Mouse (Mus musculus) spleen, postnatal 4 days (tissue): ENCODE measurements around the gene Gm49395.

Source experiments
- DNase-seq, 2 experiments: peaks; one replicate each; pipeline ENCODE4 v3.0.0; 2022; ENCODE audit warnings: low spot score in 2 of 2

Gene Gm49395

DNA sequence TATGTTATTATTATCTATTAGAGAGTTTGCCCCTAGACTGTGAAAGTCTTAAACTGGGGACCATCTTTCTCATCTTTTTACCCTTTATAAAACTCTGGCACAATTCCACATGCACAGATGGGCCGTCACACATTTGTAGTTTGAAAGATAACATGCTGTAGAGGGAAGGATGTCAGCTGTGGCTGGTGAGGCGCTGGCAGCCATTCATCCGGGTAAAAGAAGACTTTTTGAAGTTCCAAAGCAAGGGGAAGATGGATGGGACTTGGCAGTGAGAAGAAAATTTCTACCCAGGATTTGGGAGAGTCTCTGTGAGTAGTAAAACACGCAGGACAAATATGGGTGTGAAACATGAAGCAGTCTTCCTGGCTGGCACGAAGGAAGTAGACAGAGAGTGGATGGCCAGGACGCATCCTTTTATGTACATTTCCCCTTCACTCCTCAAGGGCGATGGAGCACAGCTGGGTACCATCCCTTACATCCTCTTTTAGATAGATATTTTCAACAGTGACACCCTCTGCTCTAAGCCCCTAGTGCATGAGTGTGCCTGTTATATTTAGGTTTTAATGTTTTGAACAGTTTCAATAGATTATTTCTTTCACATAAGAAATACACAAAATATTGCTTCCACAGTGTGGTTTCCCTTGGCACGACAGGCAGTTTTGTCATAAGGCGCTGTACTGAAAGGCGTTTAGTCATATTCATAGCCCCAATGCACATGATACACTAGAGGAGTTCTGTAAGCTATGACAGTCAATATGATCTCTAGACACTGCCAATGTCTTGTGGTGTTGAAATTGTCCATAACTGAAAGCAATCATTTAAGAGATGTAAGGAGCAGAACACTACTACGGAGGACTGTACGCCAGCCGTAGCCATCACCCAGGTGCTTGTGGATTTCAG, 50.8 kb downstream of the Gm49395 start:
- no peak for DNase-seq

DNA sequence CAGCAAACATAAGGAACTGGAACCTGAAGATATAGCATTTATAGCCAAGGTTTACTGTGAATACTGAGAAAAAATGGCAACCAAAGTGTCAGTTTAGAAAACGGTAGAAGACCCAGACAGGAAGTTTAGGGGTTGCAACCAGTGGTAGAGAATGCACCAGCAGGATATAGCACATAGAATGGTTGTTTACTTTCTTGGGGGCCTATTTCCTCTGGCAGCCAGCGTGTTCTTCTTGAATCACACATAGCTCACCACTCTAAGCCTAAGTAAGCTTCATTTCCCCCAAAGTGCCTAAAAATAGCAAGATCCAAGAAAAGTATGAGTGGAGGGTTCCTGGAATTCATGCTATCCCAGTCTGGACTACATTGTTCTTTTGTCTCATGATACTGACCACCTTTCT, 59.1 kb downstream of the Gm49395 start:
- DNase-seq, result no peak

DNA sequence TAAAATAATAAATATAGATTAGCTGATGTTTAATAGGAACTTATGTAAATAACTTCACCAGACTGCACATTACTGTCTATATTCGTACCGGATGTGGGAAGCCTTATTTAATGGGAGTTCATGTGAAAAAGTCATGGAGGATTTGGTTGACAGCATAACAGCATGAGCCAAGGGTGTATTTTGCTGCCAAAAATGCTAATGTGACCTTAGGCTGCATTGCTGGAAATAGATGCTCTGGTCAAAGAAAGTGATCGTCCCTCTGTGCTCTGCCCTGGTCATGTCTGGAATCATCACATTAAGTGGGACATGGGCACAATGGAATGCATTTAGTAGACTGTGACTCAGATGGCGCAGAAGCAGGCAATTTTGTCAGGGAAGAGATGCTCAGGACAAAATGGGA, 64.4 kb downstream of the Gm49395 start:
- DNase-seq, result no peak

DNA sequence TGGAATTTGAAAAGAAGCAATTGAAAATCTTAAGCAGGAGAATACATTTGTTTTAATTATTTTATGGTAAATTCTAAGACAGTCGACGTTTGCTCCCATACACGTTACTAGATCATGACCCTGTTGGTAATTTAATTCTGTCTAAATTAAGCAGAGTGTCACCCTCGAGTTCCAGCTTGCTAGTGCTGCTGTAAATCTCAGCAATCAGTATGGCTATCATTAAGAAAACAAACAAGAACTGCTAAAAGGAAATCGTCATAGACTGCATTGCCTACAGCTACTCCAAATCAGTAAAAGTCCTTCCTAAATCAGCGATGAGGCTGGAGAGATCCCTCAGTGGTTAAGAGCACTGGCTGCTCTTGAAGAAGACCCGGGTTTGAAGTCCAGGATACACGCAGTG, 66.3 kb downstream of the Gm49395 start:
- no peak for DNase-seq

DNA sequence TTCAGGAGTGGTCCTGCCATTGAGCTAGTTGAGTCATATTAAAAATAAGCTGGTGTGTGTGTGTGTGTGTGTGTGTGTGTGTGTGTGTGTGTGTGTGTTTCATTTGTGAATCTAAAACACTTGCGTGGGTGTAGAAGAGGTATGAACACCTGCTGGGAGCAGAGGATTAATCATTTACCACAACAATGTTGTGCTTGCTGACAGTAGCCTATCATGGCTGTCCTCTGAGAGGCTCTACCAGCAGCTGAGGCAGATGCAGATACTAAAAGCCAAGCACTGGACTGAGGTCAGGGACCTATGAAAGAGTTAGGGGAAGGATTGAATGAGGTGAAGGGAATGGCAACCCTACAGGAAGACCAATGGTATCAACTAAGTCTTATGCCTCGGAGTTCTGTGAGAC, 68.6 kb downstream of the Gm49395 start:
- DNase-seq, result no peak

DNA sequence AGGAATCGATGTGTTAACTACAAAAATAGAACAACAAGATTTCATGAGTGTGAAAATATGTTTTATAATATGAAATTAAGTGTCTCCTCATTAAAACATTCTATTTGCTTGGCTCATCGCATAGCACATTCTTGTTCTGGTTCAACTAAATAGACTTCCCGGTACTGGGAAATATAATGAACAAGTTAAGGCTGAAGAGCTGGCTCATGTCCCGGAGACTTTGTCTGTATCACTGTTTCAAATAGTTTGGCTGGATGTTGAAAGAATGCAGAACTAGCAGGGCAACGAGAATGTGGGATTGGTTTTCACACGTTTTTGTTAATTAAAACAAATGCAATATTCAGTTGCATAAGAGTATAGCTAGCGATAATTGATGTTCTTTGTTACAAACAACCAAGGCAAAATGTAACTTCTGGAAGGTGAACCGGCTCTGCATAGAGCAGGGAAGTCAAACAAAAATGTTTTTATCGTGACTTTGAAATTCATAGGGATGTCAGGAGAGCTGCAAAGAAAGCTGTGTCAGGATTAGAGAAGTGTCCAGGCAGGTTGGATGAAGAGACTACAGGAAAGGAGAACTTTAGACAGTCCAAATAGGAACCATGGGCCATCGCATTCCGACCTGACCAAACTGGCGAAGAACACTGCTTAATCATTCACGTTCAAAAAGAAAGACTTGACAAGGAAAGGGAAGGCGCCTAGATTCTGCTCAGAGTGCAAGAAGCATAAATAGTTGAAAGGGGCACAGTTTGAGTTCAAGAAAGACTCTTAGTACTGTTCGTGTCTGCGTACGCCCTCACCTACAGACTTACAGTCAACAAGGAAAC, 70.3 kb downstream of the Gm49395 start:
- no peak for DNase-seq

DNA sequence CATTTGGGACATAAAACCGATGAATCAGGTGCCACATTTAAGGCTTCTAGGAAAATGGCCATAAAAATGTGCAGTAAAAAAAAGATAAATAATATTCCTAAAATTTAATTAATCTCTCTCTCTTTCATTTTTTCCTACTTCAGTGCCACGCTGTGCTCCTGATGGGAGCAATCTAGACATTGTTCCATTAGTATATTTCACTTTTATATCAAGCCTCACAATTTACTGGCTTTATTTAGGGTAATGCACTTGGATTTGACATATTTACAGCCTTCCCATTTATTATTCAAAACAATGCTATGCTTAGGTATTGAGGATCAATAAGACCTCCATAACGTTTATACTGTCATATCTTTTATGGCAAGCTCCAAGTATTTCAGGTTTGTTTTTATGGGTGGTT, 76.3 kb downstream of the Gm49395 start:
- no peak for DNase-seq

DNA sequence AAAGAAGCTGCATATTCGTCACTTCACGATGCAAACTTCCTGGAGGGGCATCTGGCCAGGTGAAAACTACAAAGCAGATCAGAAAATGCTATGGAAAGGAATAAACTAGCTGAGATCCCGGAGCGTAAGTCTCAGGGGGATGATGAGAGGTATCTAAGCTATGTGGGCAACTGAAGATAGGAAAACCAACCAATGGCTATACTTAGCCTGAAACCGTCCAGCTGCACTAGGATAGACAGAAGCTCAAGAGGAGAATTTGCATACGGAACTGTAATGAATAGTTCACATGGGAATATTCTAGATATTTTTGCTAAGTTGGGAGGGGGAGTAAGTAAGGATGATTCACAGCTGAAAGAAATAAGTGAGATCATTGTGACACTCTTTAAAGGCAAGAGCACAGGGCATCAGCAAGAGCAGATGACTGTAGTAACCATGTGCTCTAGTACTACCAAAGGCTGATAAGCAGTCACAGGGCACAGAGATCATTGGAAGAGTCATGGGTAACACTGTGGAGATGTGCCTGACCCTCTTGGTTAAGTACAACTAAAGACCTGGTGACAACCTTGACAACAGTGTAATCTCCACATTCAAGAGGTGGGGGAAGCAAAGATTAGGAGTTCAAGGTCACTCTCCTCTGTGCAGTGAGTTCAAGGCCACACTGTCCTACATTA, 79.5 kb downstream of the Gm49395 start:
- no peak for DNase-seq

DNA sequence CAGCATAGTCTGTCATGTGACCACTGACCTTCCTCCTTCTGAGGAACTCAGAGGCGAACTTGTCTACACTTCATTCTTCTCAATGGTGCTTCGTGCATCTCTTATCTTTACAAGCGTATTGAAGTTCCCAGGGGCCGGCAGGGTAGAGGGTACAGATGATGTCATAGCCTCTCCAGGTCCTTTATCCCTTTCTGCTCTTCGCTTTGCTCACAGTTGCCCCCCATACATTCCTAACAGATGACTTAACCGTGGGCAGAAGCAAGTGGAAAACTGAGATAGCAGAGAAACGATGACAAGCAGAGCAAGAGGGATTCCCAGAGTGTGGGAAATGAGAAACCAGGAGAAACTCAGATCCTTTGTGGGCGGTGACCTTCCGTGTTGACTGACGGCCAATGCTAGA, 80.3 kb downstream of the Gm49395 start:
- DNase-seq, result no peak

DNA sequence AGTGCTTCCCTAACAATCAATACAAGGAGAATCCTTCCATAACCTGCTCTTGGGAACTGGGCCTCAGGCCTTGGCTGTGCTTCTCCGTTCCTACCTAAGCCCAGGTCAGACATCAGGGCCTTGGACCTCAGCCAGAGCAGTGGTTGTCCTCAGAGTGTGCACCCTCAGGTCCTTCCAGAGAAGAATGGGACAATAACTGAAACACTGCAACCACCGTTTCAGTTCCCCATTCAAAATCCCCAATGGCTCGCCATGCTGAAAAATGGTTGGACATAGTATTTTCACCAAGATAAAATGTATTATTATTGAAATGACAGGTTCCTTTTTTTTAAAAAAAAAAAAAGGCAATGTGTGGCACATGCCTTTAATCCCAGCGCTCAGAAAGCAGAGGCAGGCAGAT, 81.0 kb downstream of the Gm49395 start:
- DNase-seq, result no peak

DNA sequence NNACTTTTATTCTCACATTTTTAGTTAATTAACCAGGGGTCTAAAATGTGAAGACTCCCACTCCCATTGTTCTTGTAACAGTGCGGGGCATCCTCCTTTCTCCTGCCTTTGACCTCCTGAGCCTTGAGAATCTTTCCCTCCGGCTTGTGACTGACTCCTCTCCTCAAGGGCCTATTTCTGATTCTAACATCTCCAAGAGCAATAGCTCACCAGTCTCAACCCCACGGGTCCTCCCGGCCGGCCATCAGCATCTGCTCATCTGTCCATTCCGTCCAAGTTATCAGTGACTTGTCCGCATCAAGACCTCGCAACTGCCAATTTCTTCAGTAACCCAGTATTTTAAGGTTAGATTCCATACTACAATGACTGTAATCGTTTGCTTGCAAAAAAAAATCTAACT, 84.2 kb downstream of the Gm49395 start:
- no peak for DNase-seq

DNA sequence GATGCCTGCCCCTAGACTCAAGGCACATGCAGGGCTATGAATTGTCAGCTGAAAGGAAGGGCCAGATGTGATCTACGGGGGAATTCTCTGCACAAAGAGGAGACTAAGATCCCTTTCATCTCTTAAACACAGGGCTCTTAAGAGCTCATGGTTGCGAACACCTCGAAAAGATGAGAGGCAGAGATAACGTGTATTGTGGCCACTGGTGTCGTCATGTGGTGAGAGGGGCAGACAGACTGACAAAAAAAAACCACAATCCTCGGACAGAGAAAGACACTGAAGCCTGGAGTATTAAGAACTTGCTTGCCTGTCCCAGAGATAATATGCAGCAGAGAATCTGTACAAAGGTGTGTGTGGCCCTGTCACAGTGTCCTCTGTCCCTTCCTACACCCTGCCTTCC, 90.2 kb downstream of the Gm49395 start:
- peak in 1 of 2 experiments; percentile 33 for DNase-seq

DNA sequence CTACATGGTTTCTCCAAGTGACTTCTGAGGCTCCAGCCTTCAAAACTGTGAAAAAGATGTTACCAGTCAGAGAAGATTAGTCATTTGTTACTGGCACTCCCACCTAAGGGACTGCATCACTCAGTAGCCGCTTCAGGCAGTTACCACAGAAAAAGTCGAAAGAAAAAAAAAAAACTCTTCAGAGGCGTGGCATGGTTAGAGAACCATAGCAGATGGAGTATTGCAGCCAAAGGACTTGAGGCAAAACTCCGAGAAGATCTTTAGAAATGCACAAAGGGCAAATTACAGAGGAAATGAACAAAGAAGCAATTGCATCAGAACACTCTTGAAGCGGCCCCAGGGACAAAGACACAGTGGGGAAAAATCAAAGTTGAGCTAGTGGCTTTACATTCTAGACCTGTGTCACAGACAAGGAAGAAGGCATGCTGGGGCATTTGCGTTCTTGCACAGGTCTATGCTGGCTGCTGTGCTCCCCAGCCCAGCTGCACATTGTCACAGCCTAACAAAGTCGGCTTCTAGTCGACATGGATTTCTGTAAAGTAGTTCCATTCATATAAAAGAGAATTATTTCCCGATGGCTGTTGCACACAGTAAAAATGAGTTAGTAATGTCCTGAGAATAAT, 95.4 kb downstream of the Gm49395 start:
- DNase-seq, result no peak

DNA sequence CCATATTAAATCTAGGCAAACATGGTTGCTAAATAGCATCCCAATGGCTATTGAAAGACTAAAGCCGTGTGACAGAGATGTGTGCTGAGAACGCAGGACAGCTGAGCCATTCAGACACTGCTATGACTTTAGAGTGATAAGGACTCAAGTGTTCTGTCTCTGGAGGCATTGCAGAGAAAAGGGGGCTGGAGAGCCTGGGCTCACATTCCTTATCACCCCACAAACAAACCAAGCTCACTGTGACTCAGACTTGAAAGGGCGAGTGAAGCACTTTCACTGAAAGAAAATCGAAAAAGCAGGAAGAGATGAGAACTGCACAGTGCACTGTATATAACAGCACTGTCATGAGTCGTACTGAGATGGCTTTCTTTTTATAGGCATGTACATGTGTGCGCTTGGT, 96.4 kb downstream of the Gm49395 start:
- DNase-seq, result no peak

DNA sequence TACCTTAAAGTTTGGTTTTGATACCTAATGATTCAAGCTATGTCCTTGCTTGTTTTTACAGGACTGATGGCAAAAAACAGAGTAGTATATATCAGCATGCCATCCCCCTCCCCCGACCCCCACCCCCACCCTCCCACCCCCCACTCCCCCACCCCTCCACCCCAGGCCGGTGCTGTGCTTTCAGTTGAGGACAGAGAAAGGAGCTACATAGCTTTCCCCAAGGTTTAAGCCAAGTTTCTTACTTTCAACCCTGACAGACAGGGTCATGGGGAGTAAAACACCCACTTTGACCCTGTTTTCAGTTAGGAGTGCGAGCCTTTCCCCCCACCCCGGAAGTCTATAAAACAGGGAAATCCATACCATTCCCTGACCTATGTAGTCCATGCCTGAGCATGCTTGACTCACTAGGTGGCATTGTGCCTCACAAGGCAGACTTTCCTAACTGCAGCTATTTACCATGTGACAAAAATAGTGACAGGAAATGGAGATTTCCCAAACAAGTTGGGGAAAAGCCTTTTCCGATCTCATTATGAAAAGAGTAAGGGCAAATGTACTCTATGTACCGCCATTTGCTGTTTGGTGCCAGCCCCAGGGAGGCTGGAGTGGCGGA, 98.2 kb downstream of the Gm49395 start:
- no peak for DNase-seq

DNA sequence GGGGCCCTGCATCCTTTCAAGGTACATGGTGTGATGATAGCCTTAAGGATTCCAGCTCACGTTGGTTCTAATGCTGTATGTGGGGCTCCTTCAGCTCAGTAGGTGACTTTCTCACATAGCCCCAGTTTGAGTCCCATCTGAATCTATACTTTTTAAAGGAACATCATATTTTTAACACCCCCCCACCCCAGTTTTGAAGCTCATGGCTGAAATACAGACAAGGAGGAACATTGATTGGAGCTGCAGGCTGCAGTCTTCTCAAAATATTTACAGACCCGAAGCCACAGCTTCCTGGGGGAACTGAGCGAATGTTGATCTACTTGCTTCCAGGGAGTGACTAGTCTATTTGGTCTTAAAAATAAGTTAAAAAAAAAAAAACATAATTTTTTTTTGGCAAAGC, 98.9 kb downstream of the Gm49395 start:
- no peak for DNase-seq

DNA sequence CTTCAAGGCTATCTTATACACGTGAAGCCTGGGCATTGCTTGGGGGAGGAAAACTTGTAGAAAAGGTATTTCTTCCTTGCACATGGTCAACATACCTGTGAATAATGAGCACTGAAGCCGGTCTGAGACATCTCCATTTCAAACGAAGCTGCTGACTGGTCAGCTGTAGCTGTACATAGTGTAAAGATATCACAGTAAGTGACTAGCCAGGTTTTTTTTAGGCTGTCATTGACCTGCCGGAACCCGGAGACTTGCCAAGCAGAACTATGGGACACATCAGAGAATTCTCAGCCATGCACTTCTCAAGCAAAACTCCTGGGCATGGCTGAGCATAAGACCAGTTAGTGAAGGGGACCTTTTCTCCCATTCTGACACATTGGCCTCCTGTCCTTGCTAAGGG, 99.6 kb downstream of the Gm49395 start:
- no peak for DNase-seq

DNA sequence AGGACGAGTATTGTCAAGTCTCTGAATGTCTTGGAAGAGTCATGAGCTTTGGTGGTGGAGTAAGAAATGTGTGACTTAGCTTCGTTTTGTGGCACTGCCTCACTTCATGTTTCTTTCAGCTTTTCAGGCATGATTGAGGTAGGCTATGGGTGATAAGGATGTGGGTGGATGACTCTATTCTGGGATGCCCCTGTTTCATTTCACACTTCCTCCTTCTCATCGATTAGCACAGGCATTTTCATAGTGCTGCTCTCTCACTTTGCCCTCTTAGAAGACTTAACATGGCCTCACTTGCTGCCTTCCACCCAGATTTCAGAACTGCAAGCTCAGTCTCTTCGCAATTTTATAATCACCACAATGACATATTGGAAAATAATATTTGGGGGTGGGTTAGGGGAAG, 102.1 kb downstream of the Gm49395 start:
- DNase-seq, result no peak

DNA sequence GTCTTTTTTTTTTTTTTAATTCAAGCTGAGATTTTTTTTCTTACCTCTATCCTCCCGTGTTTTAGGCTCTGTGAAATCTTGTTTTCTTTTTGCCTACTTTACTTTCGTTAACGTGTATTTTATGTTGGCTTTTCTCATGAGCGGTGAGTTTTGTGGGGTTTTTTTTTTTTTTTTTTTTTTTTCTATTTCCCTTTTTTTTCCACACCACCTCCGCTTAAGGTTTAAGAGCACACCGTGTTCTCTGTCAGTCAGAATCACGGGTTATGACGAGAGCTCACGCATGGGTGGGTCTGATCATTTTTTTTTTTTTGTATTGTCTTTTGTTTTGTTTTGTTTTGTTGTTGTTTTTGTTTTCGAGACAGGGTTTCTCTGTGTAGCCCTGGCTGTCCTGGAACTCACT, 103.6 kb downstream of the Gm49395 start:
- no peak for DNase-seq

DNA sequence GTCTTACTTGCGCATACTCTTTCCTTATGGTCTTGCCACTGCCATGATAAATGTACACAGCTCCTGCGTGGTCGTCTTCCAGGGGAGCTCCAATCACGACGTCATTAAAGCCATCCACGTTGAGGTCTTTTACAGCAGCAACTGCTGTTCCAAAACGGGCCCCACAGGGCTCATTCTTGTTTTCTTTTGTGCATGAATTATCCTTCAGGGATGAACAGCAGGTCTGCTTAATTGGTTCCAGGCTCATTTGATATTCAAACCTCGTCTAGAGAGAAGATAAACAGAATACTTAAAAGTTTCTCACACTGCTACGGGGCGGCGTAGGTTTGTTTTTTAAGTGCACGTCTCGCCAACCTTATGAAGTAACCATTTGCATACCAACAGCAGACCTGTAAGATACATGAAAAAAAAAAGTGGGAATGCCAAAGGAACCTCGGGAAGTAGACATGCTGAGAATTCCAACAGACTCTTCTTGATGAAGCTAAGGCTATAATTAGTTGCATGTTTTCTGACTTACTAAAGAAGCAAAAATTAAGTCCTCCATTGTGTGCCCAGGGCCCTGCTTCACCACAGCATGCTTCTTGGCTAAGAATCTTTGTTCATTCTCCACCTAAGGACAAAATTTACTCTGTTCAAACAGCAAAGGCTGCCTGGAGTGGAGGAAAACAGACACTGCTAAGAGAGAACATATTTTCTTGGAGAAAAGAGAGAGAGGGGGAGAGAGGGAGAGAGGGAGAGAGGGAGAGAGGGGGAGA, 109.3 kb downstream of the Gm49395 start:
- DNase-seq, result no peak

DNA sequence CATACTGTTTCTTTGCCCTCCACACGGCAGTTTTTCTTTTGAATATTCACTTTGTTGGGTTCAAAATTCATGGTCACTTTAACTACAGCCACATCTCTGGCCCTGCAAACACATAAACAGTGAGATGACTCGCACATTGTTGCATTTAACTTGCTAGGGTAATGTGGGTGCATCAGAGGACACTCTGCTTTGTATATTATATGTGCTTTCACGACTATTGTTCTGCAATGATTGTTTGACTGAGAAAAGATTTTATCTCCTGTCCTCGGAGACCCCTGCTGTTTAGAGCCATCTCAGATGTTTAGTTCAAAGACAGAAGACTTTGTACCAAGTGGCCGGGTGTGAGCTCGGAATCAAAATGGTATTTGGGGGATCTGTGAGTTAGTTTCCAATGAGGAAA, 114.1 kb downstream of the Gm49395 start:
- DNase-seq, result no peak
